Comparison of ENCODE assay signal across 30 mouse cellular contexts in the genomic region with DNA sequence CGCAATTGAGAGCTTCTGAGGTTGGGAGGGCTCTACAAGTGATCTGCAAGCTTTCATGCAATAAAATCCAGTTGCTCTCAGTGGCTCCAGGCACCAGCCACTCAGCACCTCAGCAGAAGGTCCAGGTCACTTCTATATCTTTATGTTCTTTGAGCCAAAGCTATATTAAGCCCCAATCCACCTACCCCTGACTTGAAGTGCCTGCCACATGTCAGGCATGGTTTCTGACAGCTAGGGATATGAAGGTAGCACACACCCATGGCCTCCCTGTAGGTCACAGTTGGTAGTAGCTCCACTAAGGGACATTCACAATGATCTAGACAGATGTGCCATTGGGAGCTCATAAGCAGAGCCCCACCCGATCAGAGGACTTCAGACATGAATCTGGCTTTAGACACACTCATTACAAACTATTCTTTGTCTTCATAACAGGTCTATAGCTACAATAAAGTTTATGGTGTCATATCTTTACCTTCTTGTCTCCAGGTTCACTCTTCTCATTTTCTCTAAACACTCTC. TPM values are rescaled to one million over a fixed set of nuclear protein-coding genes. Genes with fewer than 3 reads are reported as not detected.
A peak's percentile ranks its signal among the peaks of the same experiment; 100 is the strongest.
DNase-seq lines count a peak whose midpoint lies in the region; ATAC-seq and TF ChIP-seq lines count a peak whose summit lies in the region.
"Had no signal": no experiment of that assay in that cellular context is flagged by ENCODE, and none has a peak within 500 bp of the region (broad histone marks: within the 10 kb centered on the region; RNA-seq: fewer than 3 reads in every experiment).

No protein-coding gene starts in this region.

- no peak overlapping the region for H3K4me2 ChIP-seq in heart, embryonic 11.5 days
- H3K4me2 ChIP-seq in heart, embryonic 15.5 days = no peak overlapping the region
- H3K4me2 ChIP-seq: forebrain, embryonic 12.5 days; hindbrain, embryonic 14.5 days; liver, embryonic 12.5 days; midbrain, embryonic 11.5 days; neural tube, embryonic 12.5 days; stomach, embryonic 15.5 days had no signal

- no peaks in the 10 kb centered on the region for H3K27me3 ChIP-seq in heart, embryonic 11.5 days (ENCODE audit: control insufficient read depth, insufficient read depth, low read length)
- H3K27me3 ChIP-seq in heart, embryonic 15.5 days = no peaks in the 10 kb centered on the region
- no peaks in the 10 kb centered on the region for H3K27me3 ChIP-seq in small intestine, adult 2 months (ENCODE audit: control insufficient read depth, insufficient read depth, low read length)
- H3K27me3 ChIP-seq: forebrain, embryonic 12.5 days; liver, embryonic 12.5 days; neural tube, embryonic 12.5 days; stomach, embryonic 15.5 days had no signal

- TF ChIP-seq POLR2A in small intestine, adult 2 months (IDR thresholded peaks at IDR 0.05; ENCODE audit: low read depth, low read length) = no peak

- no peak for DNase-seq in heart, postnatal 25 days (ENCODE audit: low spot score)
- peak; percentile 42 to 69 for DNase-seq in heart, postnatal 10 days
- DNase-seq in right cerebral cortex, adult 2 months (ENCODE audit: low spot score in 2 of 2) = no peak
- DNase-seq in gastrocnemius, postnatal 36 days = no peak
- DNase-seq: adrenal gland, postnatal 36 days; B cell, adult 2 months; cerebellum, adult 18-20 months; cerebellum, postnatal 14 days; gastrocnemius, postnatal 14 days; kidney, adult 8-10 months; kidney, postnatal 4 days; layer of hippocampus, postnatal 36 days; left cerebral cortex, postnatal 4 days; liver, postnatal 0 days; lung, postnatal 36 days; thymus, postnatal 14 days had no signal

- H3K36me3 ChIP-seq in heart, embryonic 11.5 days (ENCODE audit: control insufficient read depth, insufficient read depth, low read length) = no peaks in the 10 kb centered on the region
- H3K36me3 ChIP-seq in heart, embryonic 15.5 days = no peaks in the 10 kb centered on the region
- no peaks in the 10 kb centered on the region for H3K36me3 ChIP-seq in small intestine, adult 2 months (ENCODE audit: control insufficient read depth, insufficient read depth, low read length)
- H3K36me3 ChIP-seq: forebrain, embryonic 12.5 days; liver, embryonic 12.5 days; neural tube, embryonic 12.5 days; stomach, embryonic 15.5 days had no signal

- H3K9ac ChIP-seq in heart, embryonic 11.5 days (ENCODE audit: low read depth, low read length) = no peak overlapping the region
- no peak overlapping the region for H3K9ac ChIP-seq in heart, embryonic 15.5 days
- H3K9ac ChIP-seq: forebrain, embryonic 12.5 days; hindbrain, embryonic 14.5 days; liver, embryonic 12.5 days; liver, postnatal 0 days; neural tube, embryonic 12.5 days; stomach, embryonic 15.5 days had no signal

- peaks cover 24% of the 10 kb centered on the region; the same call in 1 of the 2 replicates for H3K4me1 ChIP-seq in heart, embryonic 11.5 days (ENCODE audit: control insufficient read depth, insufficient read depth, low read length)
- H3K4me1 ChIP-seq in heart, embryonic 15.5 days (replicated peaks) = peaks cover 52% of the 10 kb centered on the region
- H3K4me1 ChIP-seq in small intestine, adult 2 months (ENCODE audit: control insufficient read depth, insufficient read depth, insufficient read length, low read length) = peaks cover 13% of the 10 kb centered on the region
- H3K4me1 ChIP-seq: forebrain, embryonic 12.5 days; liver, embryonic 12.5 days; neural tube, embryonic 12.5 days; stomach, embryonic 15.5 days had no signal

- TF ChIP-seq CTCF in small intestine, adult 2 months (IDR thresholded peaks at IDR 0.05; ENCODE audit: extremely low read depth, insufficient read length, insufficient replicate concordance, low read depth, low read length) = no peak

- no peaks in the 10 kb centered on the region for H3K9me3 ChIP-seq in heart, embryonic 11.5 days (replicated peaks; ENCODE audit: control insufficient read depth, low read length)
- H3K9me3 ChIP-seq in heart, embryonic 15.5 days (replicated peaks) = no peaks in the 10 kb centered on the region
- H3K9me3 ChIP-seq: forebrain, embryonic 12.5 days; liver, embryonic 12.5 days; neural tube, embryonic 12.5 days; stomach, embryonic 15.5 days had no signal

- peak; percentile 75 for ATAC-seq in heart, embryonic 11.5 days (replicated peaks; ENCODE audit: insufficient number of reproducible peaks, low FRiP score, low TSS enrichment)
- ATAC-seq in heart, embryonic 15.5 days (replicated peaks; ENCODE audit: insufficient number of reproducible peaks, insufficient read depth, low FRiP score, low read depth) = peak; percentile 86
- ATAC-seq: inflammation-experienced regulatory T-cells, adult 6 months; liver, embryonic 12.5 days; liver, postnatal 0 days had no signal

- H3K4me3 ChIP-seq in heart, embryonic 11.5 days (ENCODE audit: low read depth, low read length) = no peak overlapping the region
- no peak overlapping the region for H3K4me3 ChIP-seq in heart, embryonic 15.5 days
- H3K4me3 ChIP-seq in small intestine, adult 2 months (ENCODE audit: low read depth, low read length) = no peak overlapping the region
- H3K4me3 ChIP-seq: erythroblast, embryonic 14.5 days; forebrain, embryonic 12.5 days; liver, embryonic 12.5 days; myocyte; neural tube, embryonic 12.5 days; stomach, embryonic 15.5 days had no signal

- 64% methylated on average over 2 of the region's 2 CpGs for WGBS in heart, embryonic 11.5 days (ENCODE audit: insufficient replicate concordance)
- 46% methylated on average over 2 of the region's 2 CpGs for WGBS in heart, embryonic 15.5 days
- 47% methylated on average over 2 of the region's 2 CpGs for WGBS in small intestine, adult 2 months

- intact Hi-C loops in heart, postnatal 25 days (cut with DNase I) = no loop called here
- intact Hi-C loops in heart, postnatal 10 days (cut with DNase I) = no loop called here
- intact Hi-C loops in gastrocnemius, postnatal 36 days (cut with DNase I) = no loop called here

- H3K27ac ChIP-seq in heart, embryonic 11.5 days (ENCODE audit: low read depth, low read length) = no peak overlapping the region
- peak overlapping the region; percentile 83 for H3K27ac ChIP-seq in heart, embryonic 15.5 days
- 0 out of 2 replicates have a peak overlapping the region, but pooled peaks have one; percentile 7 for H3K27ac ChIP-seq in small intestine, adult 2 months (ENCODE audit: insufficient read depth, low read depth, low read length)
- H3K27ac ChIP-seq: forebrain, embryonic 12.5 days; hindbrain, embryonic 14.5 days; kidney, postnatal 0 days; liver, embryonic 12.5 days; neural tube, embryonic 12.5 days; stomach, embryonic 15.5 days had no signal

RNA-seq across cellular contexts. Expression of a gene that starts 43.1 kb away (rescaled TPM):
- polyA plus RNA-seq in heart, embryonic 11.5 days (2014; fragmentation: Nextera tagmentation; extraction: Ambion mirVana) = 181 and 186 TPM in 2 replicates
- 1,000 to 10,000 TPM; 2,139 to 2,275 TPM for total RNA-seq in heart, postnatal 25 days (2021)
- 298 and 363 TPM in 2 replicates for polyA plus RNA-seq in heart, embryonic 15.5 days (2015; fragmentation: Nextera tagmentation; extraction: Ambion mirVana)
- 1,000 to 10,000 TPM; 1,415 to 1,605 TPM for total RNA-seq in heart, postnatal 10 days (2021)
- polyA plus RNA-seq in small intestine, adult 2 months (2012; rRNA removed) = 33.4 and 56.9 TPM in 2 replicates
- 1 to 10 TPM; 3.1 to 4.0 TPM for total RNA-seq in gastrocnemius, postnatal 36 days (2021)
- total RNA-seq: hematopoietic stem cell, adult 5-6 weeks had no signal
- polyA plus RNA-seq: erythroblast, embryonic 14.5 days had no signal

Comparison
In these comparisons a context has a peak if more than half of its experiments do, and no peak if none do; other contexts are left out.
1. DNase-seq: peak in heart, postnatal 10 days (2 of 2); none in heart, postnatal 25 days (single experiment), right cerebral cortex, adult 2 months (0 of 2) and gastrocnemius, postnatal 36 days (0 of 2).
2. RNA of a gene that starts 43.1 kb away (total RNA-seq): 2,139 to 2,275 TPM in heart, postnatal 25 days and 1,415 to 1,605 TPM in heart, postnatal 10 days; 3.1 to 4.0 TPM in gastrocnemius, postnatal 36 days; every median in the first group is over 100 times any median in the second.